Mouse (Mus musculus): ENCODE data around the gene Ano4. TPM values are rescaled to one million over a fixed set of nuclear protein-coding genes. Genes with fewer than 3 reads are reported as not detected.

The Ano4 gene
- polyA plus RNA-seq, 1 experiment: 0.67 TPM

DNA sequence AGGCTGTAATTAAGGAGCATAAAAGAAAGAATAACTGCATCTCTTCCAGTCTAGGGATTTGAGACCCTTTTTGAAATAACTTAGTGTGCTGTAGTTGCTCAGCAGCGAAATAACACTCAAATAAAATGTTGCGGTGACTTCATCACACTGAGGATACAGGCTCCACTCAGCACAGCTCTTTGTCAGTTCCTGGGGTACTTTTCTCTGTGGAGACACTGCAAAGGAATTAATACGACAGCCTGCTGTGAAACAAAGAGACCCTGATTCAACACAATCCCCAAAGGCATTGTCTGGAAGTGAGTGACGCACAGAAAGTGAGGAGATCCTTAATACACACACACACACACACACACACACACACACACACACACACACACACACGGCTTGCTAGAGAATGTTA is 89.8 kb downstream of the Ano4 start:
- H3K4me3 ChIP-seq (ENCODE audit: insufficient read depth, low read length): no peak overlapping the region
- no peak overlapping the region for H3K27ac ChIP-seq (ENCODE audit: insufficient read depth, low read length)
- TF ChIP-seq CTCF (IDR thresholded peaks at IDR 0.05; ENCODE audit: borderline replicate concordance, insufficient read depth, low read length): no peak
- no peak for TF ChIP-seq POLR2A (IDR thresholded peaks at IDR 0.05; ENCODE audit: low read depth, low read length)
- no peaks in the 10 kb centered on the region for H3K4me1 ChIP-seq (ENCODE audit: control insufficient read depth, insufficient read depth, low read length)

DNA sequence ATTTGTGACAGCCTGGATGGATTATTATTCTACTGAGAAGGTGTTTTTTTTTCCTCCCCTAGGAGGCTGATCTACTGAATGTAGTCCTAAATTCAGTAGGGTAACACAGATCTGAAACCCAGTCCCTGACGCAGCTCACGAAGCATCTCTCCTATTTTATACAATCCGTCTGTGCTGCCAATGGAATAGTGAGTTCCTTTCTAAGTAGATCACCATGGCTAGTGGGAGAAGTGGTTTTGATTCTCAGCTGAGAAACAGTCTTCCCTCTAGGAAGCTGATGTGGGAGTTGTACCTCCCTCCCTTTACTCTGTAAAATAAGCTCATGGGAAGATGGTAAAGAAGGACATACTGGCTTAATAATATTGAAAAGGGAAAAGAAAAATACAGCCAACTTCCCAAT is 90.8 kb downstream of the Ano4 start:
- no peaks in the 10 kb centered on the region for H3K4me1 ChIP-seq (ENCODE audit: control insufficient read depth, insufficient read depth, low read length)
- TF ChIP-seq CTCF (IDR thresholded peaks at IDR 0.05; ENCODE audit: borderline replicate concordance, insufficient read depth, low read length): no peak
- TF ChIP-seq POLR2A (IDR thresholded peaks at IDR 0.05; ENCODE audit: low read depth, low read length): no peak
- H3K4me3 ChIP-seq (ENCODE audit: insufficient read depth, low read length): no peak overlapping the region
- H3K27ac ChIP-seq (ENCODE audit: insufficient read depth, low read length): no peak overlapping the region

DNA sequence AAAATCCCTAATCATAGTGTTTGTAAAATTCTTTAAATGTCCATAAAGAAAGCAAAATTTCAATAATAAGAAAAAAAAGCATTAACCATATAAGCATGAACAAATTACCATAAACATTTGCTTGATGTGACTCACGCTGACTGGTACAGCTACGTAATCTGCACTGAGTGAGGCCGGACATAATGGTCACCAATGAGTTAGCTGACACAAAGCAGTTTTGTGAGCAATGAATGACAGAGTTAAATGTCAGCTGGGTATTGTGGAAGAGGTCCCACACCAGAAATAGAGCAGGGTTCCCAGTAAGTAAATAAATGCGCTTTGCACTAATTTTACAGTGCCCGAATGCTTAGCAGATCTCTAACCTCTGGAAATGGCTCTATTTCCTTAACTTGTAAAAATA is 91.9 kb downstream of the Ano4 start:
- Histone ChIP-seq H3K4me3 (ENCODE audit: insufficient read depth, low read length) (no peak overlapping the region), H3K27ac (ENCODE audit: insufficient read depth, low read length) (no peak overlapping the region), H3K4me1 (ENCODE audit: control insufficient read depth, insufficient read depth, low read length) (no peaks in the 10 kb centered on the region)
- TF ChIP-seq POLR2A (IDR thresholded peaks at IDR 0.05; ENCODE audit: low read depth, low read length) (no peak), CTCF (IDR thresholded peaks at IDR 0.05; ENCODE audit: borderline replicate concordance, insufficient read depth, low read length) (no peak)

DNA sequence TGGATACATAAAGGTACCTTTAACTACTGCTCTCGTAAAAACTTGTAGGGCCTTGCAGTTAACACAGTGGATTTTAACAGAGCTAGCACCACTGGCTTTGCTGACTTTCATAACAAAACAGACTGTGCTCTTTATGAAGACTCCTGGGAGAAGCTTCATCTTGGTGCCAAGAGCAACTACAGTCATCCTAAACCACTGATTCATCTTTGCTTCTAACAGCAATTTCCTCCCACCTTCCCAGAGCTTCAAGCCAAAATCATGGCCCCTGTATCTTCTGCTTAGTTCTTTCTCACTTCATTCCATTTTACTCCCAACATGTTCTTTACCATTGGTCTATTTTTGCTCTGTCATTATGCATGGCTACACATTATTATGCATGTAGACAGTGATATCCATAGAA is 100.8 kb downstream of the Ano4 start:
- H3K27ac ChIP-seq (ENCODE audit: insufficient read depth, low read length): no peak overlapping the region
- no peak for TF ChIP-seq POLR2A (IDR thresholded peaks at IDR 0.05; ENCODE audit: low read depth, low read length)
- TF ChIP-seq CTCF (IDR thresholded peaks at IDR 0.05; ENCODE audit: borderline replicate concordance, insufficient read depth, low read length): no peak
- no peaks in the 10 kb centered on the region for H3K4me1 ChIP-seq (ENCODE audit: control insufficient read depth, insufficient read depth, low read length)
- no peak overlapping the region for H3K4me3 ChIP-seq (ENCODE audit: insufficient read depth, low read length)

DNA sequence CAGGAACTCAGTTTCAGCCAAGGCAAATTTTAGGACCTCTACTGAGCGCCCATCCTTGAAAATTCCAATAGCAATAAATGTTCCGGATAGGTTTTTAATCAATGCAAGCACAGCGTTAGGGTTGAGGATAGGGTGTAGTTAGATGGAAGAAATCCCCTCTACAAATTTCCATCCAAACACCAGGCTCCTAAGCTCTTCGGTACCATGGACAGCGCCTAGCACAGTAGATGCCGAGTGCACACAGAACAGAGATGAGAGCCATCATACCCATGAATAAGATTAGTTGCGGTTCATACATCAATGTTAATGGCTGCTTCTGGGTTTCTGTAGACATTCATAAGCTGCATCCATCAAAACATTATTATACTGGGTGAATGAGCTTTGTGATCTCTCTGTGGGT is 120.0 kb downstream of the Ano4 start:
- Histone ChIP-seq H3K27ac (ENCODE audit: insufficient read depth, low read length) (no peak overlapping the region), H3K4me1 (ENCODE audit: control insufficient read depth, insufficient read depth, low read length) (no peaks in the 10 kb centered on the region), H3K4me3 (ENCODE audit: insufficient read depth, low read length) (no peak overlapping the region)
- TF ChIP-seq CTCF (IDR thresholded peaks at IDR 0.05; ENCODE audit: borderline replicate concordance, insufficient read depth, low read length) (no peak), POLR2A (IDR thresholded peaks at IDR 0.05; ENCODE audit: low read depth, low read length) (no peak)

DNA sequence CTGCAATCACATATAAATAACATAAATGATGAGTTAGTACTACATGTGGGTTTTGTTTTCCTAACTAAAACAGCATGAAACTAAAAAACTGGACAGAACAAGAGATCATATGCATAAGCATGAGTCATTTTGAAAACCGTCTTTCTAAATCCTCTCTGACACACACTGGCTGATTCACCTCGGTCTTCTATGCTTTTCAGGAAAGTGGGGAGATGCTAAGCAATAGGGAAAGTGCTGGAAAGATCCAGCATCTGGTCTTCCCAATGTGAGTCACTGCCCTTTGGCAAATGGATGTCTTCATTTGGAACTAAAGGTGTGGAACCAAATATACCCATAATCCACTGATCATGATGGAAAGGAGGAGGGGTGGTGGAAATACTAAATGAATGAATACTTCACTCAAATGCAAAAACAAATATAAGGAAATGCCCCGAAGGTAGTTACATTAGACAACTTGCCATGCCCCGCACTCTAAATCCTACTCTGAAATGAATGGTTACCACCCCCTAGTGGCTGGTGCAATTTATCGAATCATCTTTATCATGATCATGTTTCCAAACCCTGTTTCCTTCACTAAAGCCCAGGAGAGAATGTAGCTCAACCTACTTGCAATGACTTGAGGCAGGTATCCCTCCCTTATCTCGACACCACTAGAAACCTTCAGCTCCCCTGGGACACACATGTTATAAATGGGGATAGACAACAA is 122.1 kb downstream of the Ano4 start:
- no peak for TF ChIP-seq POLR2A (IDR thresholded peaks at IDR 0.05; ENCODE audit: low read depth, low read length)
- TF ChIP-seq CTCF (IDR thresholded peaks at IDR 0.05; ENCODE audit: borderline replicate concordance, insufficient read depth, low read length): no peak
- H3K27ac ChIP-seq (ENCODE audit: insufficient read depth, low read length): no peak overlapping the region
- H3K4me3 ChIP-seq (ENCODE audit: insufficient read depth, low read length): no peak overlapping the region

DNA sequence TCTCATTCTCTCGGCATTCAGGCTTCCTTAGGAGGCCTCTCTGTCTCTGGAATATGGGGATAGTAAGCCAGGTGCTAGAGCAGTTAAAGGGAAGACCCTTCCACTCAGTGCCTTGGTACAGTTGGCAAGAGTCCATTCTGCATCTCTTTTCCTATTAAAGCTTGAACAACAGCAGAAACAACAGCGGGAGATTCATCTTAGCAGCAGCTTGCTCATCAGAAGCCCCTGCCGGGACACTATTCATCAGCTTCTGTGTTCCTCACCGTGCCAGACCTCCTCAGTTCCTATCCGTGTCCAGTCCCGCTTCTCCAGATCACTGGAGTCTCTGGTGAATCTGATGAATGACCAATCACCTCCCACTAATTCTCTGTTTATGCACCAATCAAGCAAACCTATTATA is 128.5 kb downstream of the Ano4 start:
- no peak overlapping the region for H3K4me3 ChIP-seq (ENCODE audit: insufficient read depth, low read length)
- TF ChIP-seq POLR2A (IDR thresholded peaks at IDR 0.05; ENCODE audit: low read depth, low read length) (no peak), CTCF (IDR thresholded peaks at IDR 0.05; ENCODE audit: borderline replicate concordance, insufficient read depth, low read length) (no peak)
- no peak overlapping the region for H3K27ac ChIP-seq (ENCODE audit: insufficient read depth, low read length)
- H3K4me1 ChIP-seq (ENCODE audit: control insufficient read depth, insufficient read depth, low read length): no peaks in the 10 kb centered on the region

More for the DNA sequence above, 122.1 kb downstream of the Ano4 start:
- no peaks in the 10 kb centered on the region for H3K4me1 ChIP-seq (ENCODE audit: control insufficient read depth, insufficient read depth, low read length)

DNA sequence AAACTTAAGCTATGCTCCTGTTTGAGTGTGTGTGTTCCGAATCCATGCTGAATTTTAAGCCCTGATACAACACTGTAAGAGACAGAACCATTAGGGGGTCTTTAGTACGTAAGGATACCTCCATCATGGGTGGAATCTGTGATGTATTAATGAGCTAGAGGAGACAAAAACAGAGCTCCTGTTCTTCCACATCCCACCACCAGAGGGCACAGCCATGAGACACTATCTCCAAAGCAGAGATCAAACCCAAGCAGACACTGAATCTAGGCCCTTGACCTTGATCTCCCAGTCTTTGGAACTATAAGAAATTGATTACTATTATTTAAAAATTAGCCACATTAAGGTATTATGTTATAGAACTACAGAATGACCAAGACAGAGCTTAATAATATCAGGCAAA is 138.7 kb downstream of the Ano4 start:
- H3K4me1 ChIP-seq (ENCODE audit: control insufficient read depth, insufficient read depth, low read length): no peaks in the 10 kb centered on the region
- no peak for TF ChIP-seq POLR2A (IDR thresholded peaks at IDR 0.05; ENCODE audit: low read depth, low read length)
- no peak for TF ChIP-seq CTCF (IDR thresholded peaks at IDR 0.05; ENCODE audit: borderline replicate concordance, insufficient read depth, low read length)
- H3K4me3 ChIP-seq (ENCODE audit: insufficient read depth, low read length): no peak overlapping the region
- no peak overlapping the region for H3K27ac ChIP-seq (ENCODE audit: insufficient read depth, low read length)

DNA sequence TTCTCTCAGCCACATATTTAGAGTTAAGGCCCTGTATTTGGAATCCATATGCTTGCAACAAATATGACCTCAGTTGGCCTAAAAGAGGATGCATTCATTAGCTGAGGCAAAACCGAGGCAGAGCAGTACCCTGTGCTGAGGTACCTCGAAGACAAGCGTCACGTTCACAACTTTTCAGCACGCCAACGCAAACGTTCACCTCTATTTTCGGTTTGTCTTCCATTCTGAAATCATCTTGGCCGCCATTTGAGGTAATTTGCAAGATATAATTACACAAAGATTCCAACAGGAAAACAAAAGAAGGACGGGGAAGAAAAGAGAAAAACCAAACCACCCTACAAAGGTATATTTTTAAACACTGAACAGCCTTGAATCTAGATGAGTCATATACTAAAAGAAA is 148.1 kb downstream of the Ano4 start:
- TF ChIP-seq POLR2A (IDR thresholded peaks at IDR 0.05; ENCODE audit: low read depth, low read length): no peak
- TF ChIP-seq CTCF (IDR thresholded peaks at IDR 0.05; ENCODE audit: borderline replicate concordance, insufficient read depth, low read length): no peak
- H3K4me1 ChIP-seq (ENCODE audit: control insufficient read depth, insufficient read depth, low read length): no peaks in the 10 kb centered on the region
- H3K4me3 ChIP-seq (ENCODE audit: insufficient read depth, low read length): no peak overlapping the region

DNA sequence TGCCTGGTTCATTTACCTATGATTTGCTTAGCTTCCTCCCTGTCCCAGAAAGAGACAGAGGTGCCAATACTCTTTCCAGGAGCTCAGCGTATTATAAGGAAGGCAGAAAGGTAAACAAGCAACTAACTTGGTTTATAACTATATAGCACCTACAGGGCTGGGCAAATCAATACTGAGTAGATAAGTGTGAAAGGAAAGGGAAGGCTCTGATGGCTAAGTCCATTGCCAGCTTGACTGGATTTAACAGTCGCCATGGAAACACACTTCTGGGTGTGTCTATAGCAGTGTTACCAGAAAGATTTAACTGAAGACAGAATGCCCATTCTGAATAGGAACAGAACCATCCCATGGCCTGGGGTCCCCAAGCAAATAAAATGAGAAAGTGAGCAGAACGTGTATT is 149.5 kb downstream of the Ano4 start:
- Histone ChIP-seq H3K4me3 (ENCODE audit: insufficient read depth, low read length) (no peak overlapping the region), H3K27ac (ENCODE audit: insufficient read depth, low read length) (no peak overlapping the region), H3K4me1 (ENCODE audit: control insufficient read depth, insufficient read depth, low read length) (no peaks in the 10 kb centered on the region)
- TF ChIP-seq POLR2A (IDR thresholded peaks at IDR 0.05; ENCODE audit: low read depth, low read length) (no peak), CTCF (IDR thresholded peaks at IDR 0.05; ENCODE audit: borderline replicate concordance, insufficient read depth, low read length) (no peak)

More for the DNA sequence above, 148.1 kb downstream of the Ano4 start:
- no peak overlapping the region for H3K27ac ChIP-seq (ENCODE audit: insufficient read depth, low read length)

Measured in embryonic fibroblast, embryonic 13.5 days (primary cell).